Mouse (Mus musculus) stomach, embryonic 16.5 days (tissue): ENCODE measurements around the gene Poln. TPM values are rescaled to one million over a fixed set of nuclear protein-coding genes. Genes with fewer than 3 reads are reported as not detected.

Experiments
- ATAC-seq: fragments of 200-750 bp; cut with Nextera tagmentation; 2 replicates; pipeline ENCODE4 v1.8.0; 2017; ENCODE audit warnings: moderate number of reproducible peaks, moderate TSS enrichment; ENCODE audit not compliant: insufficient read depth, low FRiP score
- H3K27ac ChIP-seq: fragments of 300-500 bp; sonication (generic); 2 replicates; pipeline ENCODE4 v1.5.1; 2014; ENCODE audit warnings: low read length
- H3K27me3 ChIP-seq: fragments of 300-500 bp; sonication (generic); 2 replicates; pipeline ENCODE4 v1.6.1; 2014; ENCODE audit warnings: low read length, control low read depth, mixed read lengths; ENCODE audit not compliant: control insufficient read depth, insufficient read depth
- H3K36me3 ChIP-seq: fragments of 300-500 bp; sonication (generic); 2 replicates; pipeline ENCODE4 v1.6.1; 2014; ENCODE audit warnings: low read length; ENCODE audit not compliant: control insufficient read depth, insufficient read depth
- H3K4me1 ChIP-seq: fragments of 300-500 bp; sonication (generic); 2 replicates; pipeline ENCODE4 v1.6.1; 2014; ENCODE audit warnings: low read length, control low read depth, mixed read lengths; ENCODE audit not compliant: control insufficient read depth, insufficient read depth
- H3K4me2 ChIP-seq: fragments of 300-500 bp; sonication (generic); 2 replicates; pipeline ENCODE4 v1.6.1; 2014; ENCODE audit warnings: low read depth, low read length, mixed read lengths
- H3K4me3 ChIP-seq: fragments of 300-500 bp; sonication (generic); replicated peaks from 2 replicates; pipeline ENCODE4 v1.5.1; 2014; ENCODE audit warnings: mild to moderate bottlenecking, low read length
- H3K9ac ChIP-seq: fragments of 300-500 bp; sonication (generic); 2 replicates; pipeline ENCODE4 v1.6.1; 2014; ENCODE audit warnings: low read length
- H3K9me3 ChIP-seq: fragments of 300-500 bp; sonication (generic); replicated peaks from 2 replicates; pipeline ENCODE4 v1.6.1; 2016; ENCODE audit warnings: low read length, control low read depth; ENCODE audit not compliant: control insufficient read depth
- WGBS: fragments of 180-500 bp; shearing (Covaris S2); extraction: QIAGEN DNeasy Blood & Tissue Kit; methylation state at CpG from one replicate; pipeline ENCODE4 v1.1.7; 2014; 5-methylcytosine and 5-hydroxymethylcytosine counted together
- polyA plus RNA-seq: library from polyadenylated mRNA; unstranded; fragments of >200 nt; fragmentation: Nextera tagmentation; extraction: Ambion mirVana; gene quantifications from 2 replicates; pipeline ENCODE4 v1.2.1, GENCODE M21; 2015

Gene Poln
- polyA plus RNA-seq, 1 experiment from 2014 or later: 1.1 TPM

DNA sequence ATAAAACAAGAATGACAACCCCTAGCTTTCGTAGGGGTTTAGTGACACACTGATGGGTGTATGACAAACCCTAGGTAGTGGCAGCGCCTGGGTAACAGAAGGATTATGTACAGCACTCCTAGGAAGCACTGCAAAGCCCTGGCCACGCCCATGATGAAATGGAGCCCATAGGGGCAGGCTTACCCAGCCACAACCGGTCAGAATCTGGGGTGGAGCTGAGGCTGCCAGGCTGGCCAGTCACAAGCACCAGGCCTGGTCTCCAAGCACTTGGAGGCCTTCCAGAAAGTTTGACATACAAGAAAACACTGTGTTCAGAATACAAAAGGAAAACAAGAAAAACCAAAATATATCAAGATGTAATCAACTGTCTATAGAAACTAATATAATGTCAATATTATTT lies 21.8 kb upstream of the Poln start:
- Histone ChIP-seq H3K4me2 (no peak overlapping the region), H3K4me3 (no peak overlapping the region), H3K27ac (no peak overlapping the region), H3K4me1 (peaks cover 16% of the 10 kb centered on the region), H3K9me3 (no peaks in the 10 kb centered on the region), H3K9ac (no peak overlapping the region), H3K36me3 (no peaks in the 10 kb centered on the region), H3K27me3 (no peaks in the 10 kb centered on the region)
- ATAC-seq: no peak
- WGBS: 41% methylated on average over 4 of the region's 4 CpGs

GRCm38 (mm10) chr5:34189521-34189920 lies 20.3 kb upstream of the Poln start:
- WGBS: 57% methylated on average over 1 of the region's 1 CpGs
- ATAC-seq: no peak
- no peak overlapping the region for H3K4me2 ChIP-seq
- no peak overlapping the region for H3K27ac ChIP-seq
- H3K36me3 ChIP-seq: no peaks in the 10 kb centered on the region
- H3K4me3 ChIP-seq: no peak overlapping the region
- peaks cover 30% of the 10 kb centered on the region for H3K4me1 ChIP-seq
- H3K9ac ChIP-seq: no peak overlapping the region
- no peaks in the 10 kb centered on the region for H3K9me3 ChIP-seq
- H3K27me3 ChIP-seq: no peaks in the 10 kb centered on the region

- peak overlapping the region; percentile 85 for H3K27ac ChIP-seq
- H3K9me3 ChIP-seq: no peaks in the 10 kb centered on the region
- peak overlapping the region; percentile 85 for H3K4me3 ChIP-seq
- no peaks in the 10 kb centered on the region for H3K27me3 ChIP-seq
- H3K4me1 ChIP-seq: peaks cover 34% of the 10 kb centered on the region
- ATAC-seq: no peak
- H3K36me3 ChIP-seq: no peaks in the 10 kb centered on the region
- H3K4me2 ChIP-seq: peak overlapping the region; percentile 78
- 62% methylated on average over 2 of the region's 2 CpGs for WGBS
- H3K9ac ChIP-seq: peak overlapping the region; percentile 85
Observed at GRCm38 (mm10) chr5:34188856-34189255, 19.6 kb upstream of the Poln start.

DNA sequence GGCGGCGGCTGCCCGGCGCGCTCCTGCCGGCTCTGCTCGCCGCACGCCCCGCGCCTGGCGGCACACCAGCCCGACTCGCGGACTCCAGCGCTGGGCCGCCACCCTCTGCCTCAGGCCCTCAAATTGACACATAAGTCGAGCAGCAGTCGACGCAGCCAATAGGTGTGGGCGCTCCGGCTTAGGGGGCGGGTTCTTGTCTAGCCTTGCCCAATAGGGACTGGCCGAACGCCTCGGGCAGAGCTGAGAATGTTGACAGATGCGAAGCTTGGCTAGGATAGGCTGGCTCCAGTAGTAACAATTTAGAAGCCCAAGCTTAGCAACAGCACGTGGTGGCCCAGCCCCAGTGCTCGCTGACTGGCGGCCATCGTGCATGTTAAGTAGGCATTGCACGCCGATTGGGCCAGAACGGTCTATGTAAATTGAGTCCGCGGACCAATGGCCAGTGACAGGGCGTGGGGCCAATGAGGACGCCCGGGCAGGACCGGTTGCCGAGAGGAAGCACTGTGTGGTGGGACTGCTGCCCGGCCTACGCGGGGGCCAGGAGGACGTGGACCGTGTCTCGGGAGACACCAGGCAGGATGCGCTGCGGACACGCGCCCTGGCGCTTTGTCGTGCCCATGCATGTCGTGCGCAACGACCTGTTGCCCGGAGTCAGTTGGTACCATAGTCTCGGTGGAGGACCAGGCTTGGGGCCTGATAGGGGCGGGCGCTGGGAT lies 18.5 kb upstream of the Poln start, which contains the start of gene Mxd4:
Gene Mxd4 (minus strand): TSS at position 120 of the 716 bp plus-strand sequence.
- no peaks in the 10 kb centered on the region for H3K36me3 ChIP-seq
- no peaks in the 10 kb centered on the region for H3K9me3 ChIP-seq
- no peaks in the 10 kb centered on the region for H3K27me3 ChIP-seq
- H3K4me3 ChIP-seq: peak within 1 kb of the TSS; percentile 85
- peak within 1 kb of the TSS; percentile 78 for H3K4me2 ChIP-seq
- peak within 1 kb of the TSS; percentile 95 for H3K27ac ChIP-seq
- peaks cover 45% of the 10 kb centered on the region for H3K4me1 ChIP-seq
- H3K9ac ChIP-seq: peak within 1 kb of the TSS; percentile 93
- peak; percentile 98 for ATAC-seq
- under 1% methylated on average over 60 of the region's 60 CpGs for WGBS

GRCm38 (mm10) chr5:34186961-34187391 lies 17.7 kb upstream of the Poln start:
- H3K36me3 ChIP-seq: no peaks in the 10 kb centered on the region
- under 1% methylated on average over 45 of the region's 46 CpGs for WGBS
- peak overlapping the region; percentile 78 for H3K4me2 ChIP-seq
- H3K27ac ChIP-seq: peak overlapping the region; percentile 95
- ATAC-seq: peak; percentile 8; the same call in 1 of the 2 replicates
- peak overlapping the region; percentile 93 for H3K9ac ChIP-seq
- no peaks in the 10 kb centered on the region for H3K9me3 ChIP-seq
- no peaks in the 10 kb centered on the region for H3K27me3 ChIP-seq
- H3K4me1 ChIP-seq: peaks cover 53% of the 10 kb centered on the region
- peak overlapping the region; percentile 85 for H3K4me3 ChIP-seq

DNA sequence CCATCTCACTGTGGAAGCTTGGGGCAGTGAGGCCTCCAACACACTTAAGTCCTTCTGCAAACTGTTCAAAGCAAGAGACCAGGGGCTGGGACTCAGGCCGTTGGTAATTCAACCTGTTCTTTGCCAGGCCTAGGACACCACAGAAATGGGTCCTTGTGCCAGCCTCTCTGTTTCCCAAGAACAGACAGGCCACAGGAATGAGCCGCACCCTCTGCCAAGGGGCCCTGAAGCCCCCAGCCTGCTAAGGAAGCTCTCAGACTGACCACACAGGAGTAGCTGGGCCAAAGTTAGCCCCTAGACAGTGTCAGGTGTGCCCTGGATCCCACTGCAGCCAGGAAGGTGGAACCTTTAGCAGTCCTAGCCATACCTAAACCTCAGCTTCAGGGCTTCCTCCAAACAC lies 17.1 kb upstream of the Poln start:
- Histone ChIP-seq H3K4me3 (peak overlapping the region; percentile 85), H3K4me2 (peak overlapping the region; percentile 78), H3K27ac (peak overlapping the region; percentile 95), H3K27me3 (no peaks in the 10 kb centered on the region), H3K9ac (peak overlapping the region; percentile 93), H3K9me3 (no peaks in the 10 kb centered on the region), H3K4me1 (peaks cover 55% of the 10 kb centered on the region), H3K36me3 (no peaks in the 10 kb centered on the region)
- WGBS: 35% methylated on average over 2 of the region's 2 CpGs
- no peak for ATAC-seq

GRCm38 (mm10) chr5:34185791-34186190 lies 16.5 kb upstream of the Poln start:
- Histone ChIP-seq H3K27ac (no peak overlapping the region), H3K9me3 (no peaks in the 10 kb centered on the region), H3K4me1 (peaks cover 52% of the 10 kb centered on the region), H3K9ac (peak overlapping the region; percentile 93), H3K4me2 (peak overlapping the region; percentile 78), H3K27me3 (no peaks in the 10 kb centered on the region), H3K4me3 (peak overlapping the region; percentile 85), H3K36me3 (no peaks in the 10 kb centered on the region)
- ATAC-seq: no peak

DNA sequence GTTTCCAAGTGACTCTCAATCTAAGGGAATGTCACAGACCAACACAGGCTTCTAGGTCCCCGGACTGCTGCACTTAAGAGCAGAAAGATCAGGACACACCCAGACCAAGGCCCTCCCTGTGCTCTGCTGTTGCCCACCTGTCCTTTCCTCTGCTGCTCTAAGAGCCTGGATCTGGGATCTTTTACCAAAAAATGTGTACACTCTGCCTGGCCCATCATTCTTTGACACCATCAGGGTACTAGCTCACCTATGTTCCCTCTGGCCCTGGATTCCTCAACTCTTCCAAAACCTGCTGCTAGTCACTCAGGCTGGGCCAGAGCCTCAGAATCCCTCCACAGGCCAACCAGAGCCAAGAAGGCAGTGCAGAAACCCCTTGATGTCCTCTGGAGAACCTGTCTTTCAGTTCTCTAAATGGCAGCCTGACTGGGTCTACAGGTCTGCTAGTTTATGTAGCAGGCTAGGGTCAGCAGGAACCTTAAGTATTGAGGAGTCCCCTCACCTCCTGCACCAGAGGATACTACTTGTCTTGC lies 15.9 kb upstream of the Poln start:
- Histone ChIP-seq H3K4me1 (peaks cover 52% of the 10 kb centered on the region), H3K27me3 (no peaks in the 10 kb centered on the region), H3K9me3 (no peaks in the 10 kb centered on the region), H3K27ac (no peak overlapping the region), H3K9ac (peak overlapping the region; percentile 93; the same call in 1 of the 2 replicates), H3K4me3 (no peak overlapping the region), H3K4me2 (peak overlapping the region; percentile 78; the same call in 1 of the 2 replicates), H3K36me3 (no peaks in the 10 kb centered on the region)
- 89% methylated on average over 1 of the region's 1 CpGs for WGBS
- no peak for ATAC-seq

DNA sequence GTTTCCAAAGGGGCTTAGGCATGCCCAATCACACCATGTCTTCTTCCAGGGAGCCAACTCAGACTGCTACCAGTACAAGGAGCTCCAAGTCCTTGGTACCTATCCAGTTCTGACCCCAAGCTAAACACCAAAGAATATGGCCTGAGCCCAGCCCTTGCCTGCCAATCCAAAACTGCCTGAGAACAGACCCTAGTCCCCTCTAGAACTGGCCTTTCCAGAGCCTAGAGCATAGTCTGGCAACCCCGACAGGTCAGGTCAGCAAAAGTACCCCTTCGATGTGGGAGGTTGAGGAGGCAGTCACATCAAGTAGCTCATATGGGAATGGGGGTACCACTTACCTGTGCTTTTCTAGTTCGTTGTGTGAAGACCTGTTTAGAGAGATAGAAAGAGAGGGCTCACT lies 14.7 kb upstream of the Poln start:
- no peaks in the 10 kb centered on the region for H3K27me3 ChIP-seq
- H3K4me1 ChIP-seq: peaks cover 50% of the 10 kb centered on the region
- H3K27ac ChIP-seq: 0 out of 2 replicates have a peak overlapping the region, but pooled peaks have one; percentile 16
- 93% methylated on average over 3 of the region's 3 CpGs for WGBS
- H3K4me3 ChIP-seq: no peak overlapping the region
- no peak for ATAC-seq
- no peaks in the 10 kb centered on the region for H3K9me3 ChIP-seq
- no peak overlapping the region for H3K4me2 ChIP-seq
- 0 out of 2 replicates have a peak, but pooled peaks cover 1% of the 10 kb centered on the region for H3K36me3 ChIP-seq
- H3K9ac ChIP-seq: no peak overlapping the region
